Mouse (Mus musculus): Measurements from ENCODE around the gene Gpr132.

Gpr132 gene

GRCm38 (mm10) chr12:112885465-112885864 is 17.4 kb upstream of the Gpr132 start:
- ChIA-PET CTCF (interaction anchor here in 1 of 4 experiments (2.6 kb wide), 1 partner anchor 10 kb away, joined by 14 read pairs; no protein-coding TSS in a partner anchor), POLR2A (no interaction called here)

- CTCF ChIA-PET = interaction anchor here in 1 of 4 experiments (1.0 kb wide), 1 partner anchor 157 kb away, joined by 3 read pairs; no protein-coding TSS in a partner anchor
- POLR2A ChIA-PET = interaction anchor here in 1 of 4 experiments (0.7 kb wide), 1 partner anchor 46 kb away, joined by 3 read pairs; no protein-coding TSS in a partner anchor
Observed at GRCm38 (mm10) chr12:112881301-112881815, 13.3 kb upstream of the Gpr132 start.

- ChIA-PET CTCF (interaction anchor here in 1 of 4 experiments (0.9 to 1.0 kb wide), 2 partner anchors 14 to 157 kb away, joined by 3 read pairs; no protein-coding TSS in a partner anchor), POLR2A (interaction anchor here in 2 of 4 experiments (0.7 to 2.1 kb wide), 2 partner anchors 47 to 120 kb away, joined by 3 to 4 read pairs; partner anchors contain the start of gene Brf1 (in 1 of the 2))
Observed at GRCm38 (mm10) chr12:112880661-112881060, 12.6 kb upstream of the Gpr132 start.

- CTCF ChIA-PET = interaction anchor here in 1 of 4 experiments (0.9 kb wide), 1 partner anchor 15 kb away, joined by 3 read pairs; no protein-coding TSS in a partner anchor
- POLR2A ChIA-PET = interaction anchor here in 2 of 4 experiments (1.9 to 2.1 kb wide), 2 partner anchors 16 to 121 kb away, joined by 4 to 6 read pairs; partner anchors contain the start of gene Brf1 (in 1 of the 2)
Observed at GRCm38 (mm10) chr12:112879731-112880130, 11.7 kb upstream of the Gpr132 start.

- CTCF ChIA-PET = interaction anchor here in 1 of 4 experiments (0.5 to 1.1 kb wide), 7 partner anchors 9 to 253 kb away, joined by 3 to 4 read pairs (median 3); partner anchors contain the start of gene Btbd6
Observed at GRCm38 (mm10) chr12:112877607-112878020, 9.6 kb upstream of the Gpr132 start.

GRCm38 (mm10) chr12:112877073-112877576 is 9.1 kb upstream of the Gpr132 start:
- POLR2A ChIA-PET = interaction anchor here in 3 of 4 experiments (0.9 to 2.0 kb wide), 13 partner anchors 13 to 322 kb away, joined by 3 to 7 read pairs (median 4); partner anchors contain the start of genes Btbd6 (in 1 of the 3), Jag2 (in 1 of the 3), Tedc1 (in 1 of the 3) and Tmem121 (in 1 of the 3)
- CTCF ChIA-PET = interaction anchor here in 3 of 4 experiments (0.6 to 2.2 kb wide), 16 partner anchors 10 to 325 kb away, joined by 3 to 15 read pairs (median 4); partner anchors contain the start of genes Jag2 (in 2 of the 3), Brf1 (in 1 of the 3), Btbd6 (in 1 of the 3) and Crip1 (in 1 of the 3)

More at GRCm38 (mm10) chr12:112877607-112878020, 9.6 kb upstream of the Gpr132 start:
- POLR2A ChIA-PET = interaction anchor here in 2 of 4 experiments (0.6 to 1.6 kb wide), 7 partner anchors 15 to 137 kb away, joined by 3 to 5 read pairs (median 3); partner anchors contain the start of gene Pacs2 (in 1 of the 2)

GRCm38 (mm10) chr12:112876332-112877072 is 8.5 kb upstream of the Gpr132 start:
- ChIA-PET POLR2A (interaction anchor here in 3 of 4 experiments (0.9 to 2.0 kb wide), 16 partner anchors 12 to 322 kb away, joined by 3 to 7 read pairs (median 4); partner anchors contain the start of genes Brf1 (in 1 of the 3), Btbd6 (in 1 of the 3), Jag2 (in 1 of the 3) and Tedc1 (in 1 of the 3)), CTCF (interaction anchor here (0.6 to 2.2 kb wide), 30 partner anchors 10 to 325 kb away, joined by 3 to 15 read pairs (median 5); partner anchors contain the start of genes Jag2 (in 2 of the 4), Tedc1 (in 2 of the 4), Brf1 (in 1 of the 4) and Btbd6 (in 1 of the 4))

GRCm38 (mm10) chr12:112875225-112876013 is 7.4 kb upstream of the Gpr132 start:
- ChIA-PET CTCF (interaction anchor here (0.6 to 2.2 kb wide), 59 partner anchors 9 to 346 kb away, joined by 3 to 15 read pairs (median 4); partner anchors contain the start of genes Jag2 (in 3 of the 4), Brf1 (in 2 of the 4), Tedc1 (in 2 of the 4) and Btbd6 (in 1 of the 4)), POLR2A (interaction anchor here in 3 of 4 experiments (0.8 to 2.0 kb wide), 16 partner anchors 11 to 321 kb away, joined by 3 to 7 read pairs (median 4); partner anchors contain the start of genes Brf1 (in 1 of the 3), Jag2 (in 1 of the 3) and Tmem121 (in 1 of the 3))

- POLR2A ChIA-PET = interaction anchor here in 3 of 4 experiments (0.7 to 2.1 kb wide), 5 partner anchors 20 to 153 kb away, joined by 3 to 15 read pairs (median 4); no protein-coding TSS in a partner anchor
- CTCF ChIA-PET = interaction anchor here in 3 of 4 experiments (0.6 to 1.7 kb wide), 16 partner anchors 9 to 212 kb away, joined by 3 to 9 read pairs (median 4); no protein-coding TSS in a partner anchor
Observed at GRCm38 (mm10) chr12:112874199-112874598, 6.2 kb upstream of the Gpr132 start.

- POLR2A ChIA-PET = interaction anchor here in 3 of 4 experiments (0.7 to 2.1 kb wide), 6 partner anchors 19 to 153 kb away, joined by 3 to 15 read pairs (median 4); no protein-coding TSS in a partner anchor
- CTCF ChIA-PET = interaction anchor here in 3 of 4 experiments (0.6 to 1.7 kb wide), 27 partner anchors 9 to 368 kb away, joined by 3 to 9 read pairs (median 3); partner anchors contain the start of gene Tex22 (in 1 of the 3)
Observed at GRCm38 (mm10) chr12:112873452-112874190, 5.6 kb upstream of the Gpr132 start.

GRCm38 (mm10) chr12:112872991-112873390 is 5.0 kb upstream of the Gpr132 start:
- ChIA-PET CTCF (interaction anchor here in 3 of 4 experiments (0.6 to 1.7 kb wide), 17 partner anchors 8 to 367 kb away, joined by 3 to 8 read pairs (median 3); partner anchors contain the start of gene Tex22 (in 1 of the 3)), POLR2A (interaction anchor here in 1 of 4 experiments (0.9 to 2.1 kb wide), 3 partner anchors 19 to 37 kb away, joined by 3 to 15 read pairs (median 3); no protein-coding TSS in a partner anchor)

GRCm38 (mm10) chr12:112871272-112871671 is 3.2 kb upstream of the Gpr132 start:
- CTCF ChIA-PET = interaction anchor here (0.6 to 1.8 kb wide), 12 partner anchors 7 to 159 kb away, joined by 3 to 6 read pairs (median 3); partner anchors contain the start of genes Cdca4 (in 1 of the 4) and Jag2 (in 1 of the 4)
- POLR2A ChIA-PET = interaction anchor here in 2 of 4 experiments (0.9 to 1.3 kb wide), 2 partner anchors 77 to 79 kb away, joined by 3 read pairs; no protein-coding TSS in a partner anchor

- POLR2A ChIA-PET = interaction anchor here in 2 of 4 experiments (0.9 to 1.3 kb wide), 3 partner anchors 71 to 79 kb away, joined by 3 read pairs; partner anchors contain the start of gene Nudt14 (in 1 of the 2)
- CTCF ChIA-PET = interaction anchor here (0.5 to 1.8 kb wide), 11 partner anchors 13 to 1525 kb away, joined by 3 to 6 read pairs (median 3); partner anchors contain the start of genes Cdca4 (in 1 of the 4) and Jag2 (in 1 of the 4)
Observed at GRCm38 (mm10) chr12:112870775-112871174, 2.7 kb upstream of the Gpr132 start.

GRCm38 (mm10) chr12:112869783-112870204 is 1.8 kb upstream of the Gpr132 start:
- ChIA-PET CTCF (interaction anchor here in 2 of 4 experiments (0.6 to 1.0 kb wide), 2 partner anchors 26 to 38 kb away, joined by 3 to 6 read pairs; no protein-coding TSS in a partner anchor), POLR2A (interaction anchor here in 1 of 4 experiments (1.0 kb wide), 1 partner anchor 72 kb away, joined by 3 read pairs; the partner anchor contains the start of gene Nudt14)

- ChIA-PET POLR2A (interaction anchor here in 1 of 4 experiments (0.8 to 1.3 kb wide), 2 partner anchors 12 to 14 kb away, joined by 3 to 4 read pairs; no protein-coding TSS in a partner anchor), CTCF (interaction anchor here in 1 of 4 experiments (1.8 kb wide), 1 partner anchor 9 kb away, joined by 7 read pairs; no protein-coding TSS in a partner anchor)
Observed at GRCm38 (mm10) chr12:112867106-112867674, 838 bp downstream of the Gpr132 start.

Data from embryonic stem cell, embryonic (primary cell).